Mouse (Mus musculus) midbrain, embryonic 16.5 days (tissue): ENCODE results near the gene Gm49368. TPM values are rescaled to one million over a fixed set of nuclear protein-coding genes. Genes with fewer than 3 reads are reported as not detected.

Experiments used
- ATAC-seq: fragments of 200-750 bp; cut with Nextera tagmentation; 2 replicates; pipeline ENCODE4 v1.8.0; 2017; ENCODE audit warnings: moderate TSS enrichment
- H3K27ac ChIP-seq: fragments of 300-500 bp; sonication (generic); 2 replicates; pipeline ENCODE4 v1.5.1; 2014; ENCODE audit warnings: mild to moderate bottlenecking, low read length, mixed read lengths
- H3K27me3 ChIP-seq: fragments of 300-500 bp; sonication (generic); 2 replicates; pipeline ENCODE4 v1.6.1; 2014; ENCODE audit warnings: low read depth, low read length, mixed read lengths; ENCODE audit not compliant: control insufficient read depth, insufficient read depth
- H3K36me3 ChIP-seq: fragments of 300-500 bp; sonication (generic); 2 replicates; pipeline ENCODE4 v1.6.1; 2014; ENCODE audit warnings: mild to moderate bottlenecking, low read length, moderate library complexity, mixed read lengths; ENCODE audit not compliant: control insufficient read depth, insufficient read depth
- H3K4me1 ChIP-seq: fragments of 300-500 bp; sonication (generic); 2 replicates; pipeline ENCODE4 v1.6.1; 2014; ENCODE audit warnings: mild to moderate bottlenecking, low read length, mixed read lengths; ENCODE audit not compliant: control insufficient read depth, insufficient read depth
- H3K4me2 ChIP-seq: fragments of 300-500 bp; sonication (generic); 2 replicates; pipeline ENCODE4 v1.6.1; 2014; ENCODE audit warnings: mild to moderate bottlenecking, low read length, mixed read lengths
- H3K4me3 ChIP-seq: fragments of 300-500 bp; sonication (generic); 2 replicates; pipeline ENCODE4 v1.5.1; 2014; ENCODE audit warnings: low read depth, mild to moderate bottlenecking, low read length, moderate library complexity, mixed read lengths
- H3K9ac ChIP-seq: fragments of 300-500 bp; sonication (generic); 2 replicates; pipeline ENCODE4 v1.6.1; 2014; ENCODE audit warnings: low read depth, low read length, mixed read lengths
- H3K9me3 ChIP-seq: fragments of 300-500 bp; sonication (generic); replicated peaks from 2 replicates; pipeline ENCODE4 v1.6.1; 2014; ENCODE audit warnings: mild to moderate bottlenecking, low read length, mixed read lengths; ENCODE audit not compliant: control insufficient read depth, poor library complexity, severe bottlenecking
- WGBS: fragments of 180-500 bp; shearing (Covaris S2); extraction: QIAGEN DNeasy Blood & Tissue Kit; methylation state at CpG from one replicate; pipeline ENCODE4 v1.1.7; 2014; 5-methylcytosine and 5-hydroxymethylcytosine counted together
- polyA plus RNA-seq: library from polyadenylated mRNA; unstranded; fragments of >200 nt; fragmentation: Nextera tagmentation; extraction: Ambion mirVana; gene quantifications from 2 replicates; pipeline ENCODE4 v1.2.1, GENCODE M21; 2015

The Gm49368 gene
- polyA plus RNA-seq, 1 experiment from 2014 or later = not detected

- H3K27me3 ChIP-seq = no peaks in the 10 kb centered on the region
- H3K9ac ChIP-seq = no peak overlapping the region
- no peaks in the 10 kb centered on the region for H3K4me1 ChIP-seq
- WGBS = 90% methylated on average over 7 of the region's 7 CpGs
- H3K36me3 ChIP-seq = no peaks in the 10 kb centered on the region
- ATAC-seq = no peak
- H3K27ac ChIP-seq = no peak overlapping the region
- no peaks in the 10 kb centered on the region for H3K9me3 ChIP-seq
- no peak overlapping the region for H3K4me2 ChIP-seq
- H3K4me3 ChIP-seq = no peak overlapping the region
These were observed 45.0 kb downstream of the Gm49368 start for GRCm38 (mm10) chr7:128107462-128107861.

- H3K4me2 ChIP-seq = no peak overlapping the region
- no peaks in the 10 kb centered on the region for H3K9me3 ChIP-seq
- no peaks in the 10 kb centered on the region for H3K36me3 ChIP-seq
- H3K9ac ChIP-seq = no peak overlapping the region
- no peaks in the 10 kb centered on the region for H3K4me1 ChIP-seq
- no peaks in the 10 kb centered on the region for H3K27me3 ChIP-seq
- H3K4me3 ChIP-seq = no peak overlapping the region
- no peak for ATAC-seq
- WGBS = 78% methylated on average over 2 of the region's 2 CpGs
- H3K27ac ChIP-seq = no peak overlapping the region
These were observed 47.8 kb downstream of the Gm49368 start for GRCm38 (mm10) chr7:128110314-128110713.

- H3K9ac ChIP-seq = no peak overlapping the region
- H3K4me3 ChIP-seq = no peak overlapping the region
- no peak for ATAC-seq
- H3K9me3 ChIP-seq = no peaks in the 10 kb centered on the region
- no peaks in the 10 kb centered on the region for H3K36me3 ChIP-seq
- 88% methylated on average over 11 of the region's 11 CpGs for WGBS
- no peak overlapping the region for H3K4me2 ChIP-seq
- no peaks in the 10 kb centered on the region for H3K27me3 ChIP-seq
- H3K4me1 ChIP-seq = no peaks in the 10 kb centered on the region
- no peak overlapping the region for H3K27ac ChIP-seq
These were observed 49.6 kb downstream of the Gm49368 start for GRCm38 (mm10) chr7:128112131-128112530.

- no peak overlapping the region for H3K27ac ChIP-seq
- no peak for ATAC-seq
- WGBS = 97% methylated on average over 11 of the region's 11 CpGs
- no peak overlapping the region for H3K9ac ChIP-seq
- H3K4me3 ChIP-seq = no peak overlapping the region
- H3K4me2 ChIP-seq = no peak overlapping the region
- no peaks in the 10 kb centered on the region for H3K4me1 ChIP-seq
- no peaks in the 10 kb centered on the region for H3K36me3 ChIP-seq
- no peaks in the 10 kb centered on the region for H3K27me3 ChIP-seq
- H3K9me3 ChIP-seq = no peaks in the 10 kb centered on the region
These were observed 52.1 kb downstream of the Gm49368 start for GRCm38 (mm10) chr7:128114371-128115105.

DNA sequence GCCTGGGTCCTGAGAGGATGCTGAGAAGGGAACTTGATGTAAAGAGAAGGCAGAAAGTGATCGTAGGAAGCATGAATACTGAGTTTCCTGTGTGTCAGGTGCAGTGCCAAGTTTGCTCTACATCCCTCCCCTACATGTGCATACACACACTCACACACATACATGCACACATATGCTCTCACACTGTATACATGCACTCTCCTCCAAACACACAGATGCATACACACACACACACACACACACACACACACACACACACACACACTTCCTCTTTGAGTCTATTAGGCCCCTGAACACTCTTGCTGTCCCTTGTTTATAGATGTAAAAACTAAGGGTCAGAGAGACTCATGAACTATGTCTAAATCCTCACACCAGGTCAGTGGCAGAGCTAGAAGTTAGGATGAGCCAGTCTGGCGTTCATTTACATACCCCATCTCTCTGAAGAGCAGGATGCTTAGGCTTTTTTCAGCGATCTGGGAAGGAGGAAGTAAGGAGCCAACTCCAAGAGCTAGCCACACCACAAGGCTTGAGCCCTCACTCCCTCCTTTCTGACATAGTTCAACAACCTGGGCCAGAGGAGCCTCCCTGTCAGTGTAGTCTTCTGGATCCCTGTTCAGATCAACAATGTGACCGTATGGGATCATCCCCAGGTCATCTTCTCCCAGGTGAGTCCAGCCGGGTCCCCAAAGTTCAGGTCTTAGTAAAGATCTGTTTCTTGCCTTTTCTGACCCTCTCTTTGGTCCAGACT, 52.9 kb downstream of the Gm49368 start:
- ATAC-seq = no peak
- H3K4me2 ChIP-seq = no peak overlapping the region
- H3K4me1 ChIP-seq = no peaks in the 10 kb centered on the region
- no peak overlapping the region for H3K4me3 ChIP-seq
- H3K36me3 ChIP-seq = no peaks in the 10 kb centered on the region
- no peak overlapping the region for H3K27ac ChIP-seq
- H3K9ac ChIP-seq = no peak overlapping the region
- WGBS = 87% methylated on average over 5 of the region's 5 CpGs
- H3K27me3 ChIP-seq = no peaks in the 10 kb centered on the region
- no peaks in the 10 kb centered on the region for H3K9me3 ChIP-seq

GRCm38 (mm10) chr7:128116396-128116795, 53.9 kb downstream of the Gm49368 start:
- H3K4me1 ChIP-seq = no peaks in the 10 kb centered on the region
- H3K9me3 ChIP-seq = no peaks in the 10 kb centered on the region
- no peak overlapping the region for H3K27ac ChIP-seq
- no peak overlapping the region for H3K9ac ChIP-seq
- 95% methylated on average over 5 of the region's 5 CpGs for WGBS
- no peak overlapping the region for H3K4me2 ChIP-seq
- H3K4me3 ChIP-seq = no peak overlapping the region
- H3K27me3 ChIP-seq = no peaks in the 10 kb centered on the region
- no peaks in the 10 kb centered on the region for H3K36me3 ChIP-seq
- no peak for ATAC-seq

- Histone ChIP-seq H3K4me3 (no peak overlapping the region), H3K4me1 (no peaks in the 10 kb centered on the region), H3K9me3 (no peaks in the 10 kb centered on the region), H3K27ac (no peak overlapping the region), H3K36me3 (no peaks in the 10 kb centered on the region), H3K27me3 (no peaks in the 10 kb centered on the region), H3K9ac (no peak overlapping the region), H3K4me2 (no peak overlapping the region)
- no peak for ATAC-seq
- WGBS = 90% methylated on average over 6 of the region's 6 CpGs
These were observed 57.4 kb downstream of the Gm49368 start for GRCm38 (mm10) chr7:128119726-128120490.

DNA sequence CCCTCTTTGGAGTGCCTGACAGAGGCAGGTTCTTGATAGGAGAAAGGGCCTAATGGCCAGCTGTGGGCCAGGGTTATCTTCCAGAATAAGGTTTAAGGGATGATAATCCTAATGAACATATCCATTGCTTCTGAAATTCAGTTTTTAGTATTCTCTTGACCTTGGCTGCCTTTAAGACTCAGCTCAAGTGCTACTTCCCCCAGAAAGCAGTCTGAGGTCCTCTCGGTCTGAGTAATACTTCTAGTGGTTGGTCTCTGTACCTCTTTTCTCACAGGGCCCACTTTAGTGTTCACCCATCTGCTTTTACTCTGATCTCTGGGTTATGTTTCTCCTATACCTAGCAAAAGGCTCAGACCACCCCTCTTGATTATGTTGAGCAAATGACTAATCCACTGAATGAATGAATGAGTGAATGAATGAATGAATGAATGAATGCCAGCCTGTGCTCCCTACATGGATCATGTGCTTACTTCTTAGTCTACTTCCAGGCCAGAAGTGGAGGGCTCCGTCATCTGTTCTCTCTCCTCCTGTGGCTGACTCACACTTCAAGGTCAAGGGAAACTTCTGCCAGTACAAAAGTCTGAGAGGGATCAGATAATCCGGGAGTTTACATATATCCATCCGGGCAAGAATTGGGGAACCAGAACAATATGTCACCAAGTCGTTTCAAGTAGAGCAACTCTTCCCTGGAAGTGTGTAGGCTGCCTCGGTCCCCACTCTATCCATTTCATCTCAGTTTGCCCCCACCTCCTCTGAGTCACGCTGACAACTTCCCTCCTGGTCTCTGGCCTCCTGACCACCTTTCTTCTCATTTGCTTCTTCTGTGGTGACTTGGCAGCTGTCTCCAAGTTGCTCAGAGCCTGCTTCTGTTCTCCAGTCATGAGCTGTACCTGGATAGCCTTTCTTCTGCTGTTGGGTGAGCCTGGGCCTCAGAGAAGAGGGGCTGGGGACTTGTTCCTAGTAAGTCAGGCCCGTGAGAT, 66.5 kb downstream of the Gm49368 start, which contains the start of gene Itgax:
TSS of gene Itgax (plus strand) at position 807 of the 980 bp plus-strand sequence.
- H3K27ac ChIP-seq = no peak within 1 kb of the TSS
- no peaks in the 10 kb centered on the region for H3K4me1 ChIP-seq
- no peak within 1 kb of the TSS for H3K4me2 ChIP-seq
- ATAC-seq = no peak
- WGBS = 83% methylated on average over 8 of the region's 8 CpGs
- H3K9ac ChIP-seq = no peak within 1 kb of the TSS
- no peak within 1 kb of the TSS for H3K4me3 ChIP-seq
- H3K36me3 ChIP-seq = no peaks in the 10 kb centered on the region
- H3K9me3 ChIP-seq = no peaks in the 10 kb centered on the region
- H3K27me3 ChIP-seq = no peaks in the 10 kb centered on the region
